Mouse (Mus musculus): ENCODE measurements at regions not wholly inside any gene's neighbourhood (a gene's known extent, or its start where the extent isn't known, plus 50 kb on each side); places are given as distances from the start of the nearest gene placed in this dataset.
A peak's percentile ranks its signal among the peaks of the same experiment; 100 is the strongest.

DNA sequence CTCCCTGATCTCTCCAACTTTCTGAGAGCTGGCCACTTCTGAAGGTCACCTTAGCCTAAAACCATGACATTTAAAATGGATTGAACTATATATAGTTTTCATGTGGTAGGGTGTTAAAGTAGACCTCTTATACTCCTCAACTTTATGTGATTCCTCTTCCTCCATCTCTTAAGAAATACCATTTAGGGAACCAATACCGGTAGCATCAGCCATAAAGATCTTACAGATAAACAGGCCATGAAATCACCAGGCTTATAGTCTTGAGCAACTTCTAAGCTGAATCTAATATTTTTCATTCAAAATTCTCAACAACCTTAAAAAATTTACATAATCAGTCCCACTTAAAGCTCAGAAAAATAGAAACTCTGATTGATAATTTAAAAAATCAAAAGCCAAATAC, 56.2 kb downstream of the Rpl36a-ps1 start:
- no peaks in the 10 kb centered on the region for H3K36me3 ChIP-seq
- H3K9me3 ChIP-seq: no peaks in the 10 kb centered on the region
- H3K4me1 ChIP-seq (replicated peaks): peaks cover 7% of the 10 kb centered on the region
- H3K27ac ChIP-seq: no peak overlapping the region
- 93% methylated on average over 1 of the region's 1 CpGs for WGBS
- no peak for DNase-seq (ENCODE audit: low spot score)
- H3K4me3 ChIP-seq: no peak overlapping the region
- no peaks in the 10 kb centered on the region for H3K27me3 ChIP-seq (ENCODE audit: insufficient read depth, poor library complexity, severe bottlenecking)

GRCm38 (mm10) chr14:98937373-98937772, 56.7 kb downstream of the Rpl36a-ps1 start:
- 89% methylated on average over 2 of the region's 2 CpGs for WGBS
- no peak for DNase-seq (ENCODE audit: low spot score)
- H3K27ac ChIP-seq: no peak overlapping the region
- no peaks in the 10 kb centered on the region for H3K9me3 ChIP-seq
- no peaks in the 10 kb centered on the region for H3K36me3 ChIP-seq
- peaks cover 12% of the 10 kb centered on the region for H3K4me1 ChIP-seq (replicated peaks)
- H3K27me3 ChIP-seq (ENCODE audit: insufficient read depth, poor library complexity, severe bottlenecking): no peaks in the 10 kb centered on the region
- H3K4me3 ChIP-seq: no peak overlapping the region

DNA sequence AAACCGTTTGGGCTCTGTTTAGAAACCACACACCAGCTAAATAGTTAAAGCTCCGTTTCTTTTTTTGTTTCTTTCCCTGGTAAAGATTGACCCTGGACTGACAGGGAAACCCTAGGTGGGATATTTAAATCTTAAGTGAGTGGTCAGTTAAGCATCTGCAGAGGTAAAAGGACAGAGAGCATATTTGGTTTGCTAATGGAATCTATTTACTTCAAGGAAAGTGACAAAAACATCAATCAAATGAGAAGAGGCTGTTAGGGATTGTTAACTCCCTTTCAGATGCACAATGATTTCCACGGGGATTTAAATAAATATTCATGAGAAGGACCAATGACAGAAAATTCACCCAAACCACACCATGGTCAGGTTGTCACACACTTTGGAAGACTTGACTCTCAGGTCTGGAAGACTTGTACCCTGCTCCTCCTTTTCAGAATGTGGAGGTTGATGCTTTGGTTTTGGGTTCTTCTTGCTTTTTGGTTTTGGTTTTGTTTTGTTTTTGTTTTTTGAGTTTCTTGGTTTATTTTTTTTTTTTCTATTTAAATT, 60.7 kb downstream of the Rpl36a-ps1 start:
- no peaks in the 10 kb centered on the region for H3K9me3 ChIP-seq
- H3K4me1 ChIP-seq (replicated peaks): peaks cover 12% of the 10 kb centered on the region
- H3K27me3 ChIP-seq (ENCODE audit: insufficient read depth, poor library complexity, severe bottlenecking): no peaks in the 10 kb centered on the region
- H3K27ac ChIP-seq: peak overlapping the region; percentile 23; the same call in 1 of the 2 replicates
- no peaks in the 10 kb centered on the region for H3K36me3 ChIP-seq
- no peak for DNase-seq (ENCODE audit: low spot score)
- H3K4me3 ChIP-seq: no peak overlapping the region
- WGBS: 9% methylated on average over 3 of the region's 3 CpGs

DNA sequence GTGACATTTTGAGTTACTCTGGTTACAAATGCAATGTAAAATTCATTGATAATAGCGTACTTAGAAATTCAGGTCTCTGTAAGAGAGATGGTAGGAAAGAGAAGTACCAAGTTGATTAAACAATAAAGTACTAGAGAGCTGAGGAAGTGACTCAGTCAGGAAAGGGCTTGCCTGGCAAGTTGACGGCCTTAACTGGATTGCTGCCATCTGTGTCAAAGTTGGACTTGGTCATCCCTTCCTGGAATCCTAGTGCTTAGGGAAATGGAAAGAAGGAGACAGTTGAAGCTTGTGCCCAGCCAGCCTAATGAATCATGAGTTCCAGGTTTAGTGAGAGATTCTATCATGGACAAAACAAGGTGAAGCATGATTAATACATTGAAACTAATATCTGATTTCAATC, 64.8 kb downstream of the Rpl36a-ps1 start:
- H3K27ac ChIP-seq: no peak overlapping the region
- no peak overlapping the region for H3K4me3 ChIP-seq
- no peaks in the 10 kb centered on the region for H3K27me3 ChIP-seq (ENCODE audit: insufficient read depth, poor library complexity, severe bottlenecking)
- DNase-seq (ENCODE audit: low spot score): no peak
- 84% methylated on average over 2 of the region's 2 CpGs for WGBS
- H3K9me3 ChIP-seq: no peaks in the 10 kb centered on the region
- peaks cover 12% of the 10 kb centered on the region for H3K4me1 ChIP-seq (replicated peaks)
- H3K36me3 ChIP-seq: no peaks in the 10 kb centered on the region

GRCm38 (mm10) chr14:98908234-98908633, 85.9 kb downstream of the Rpl36a-ps1 start:
- Histone ChIP-seq H3K4me1 (replicated peaks) (no peaks in the 10 kb centered on the region), H3K27ac (no peak overlapping the region), H3K27me3 (ENCODE audit: insufficient read depth, poor library complexity, severe bottlenecking) (no peaks in the 10 kb centered on the region), H3K9me3 (no peaks in the 10 kb centered on the region), H3K4me3 (no peak overlapping the region), H3K36me3 (no peaks in the 10 kb centered on the region)
- no peak for DNase-seq (ENCODE audit: low spot score)
- WGBS: 91% methylated on average over 5 of the region's 5 CpGs

DNA sequence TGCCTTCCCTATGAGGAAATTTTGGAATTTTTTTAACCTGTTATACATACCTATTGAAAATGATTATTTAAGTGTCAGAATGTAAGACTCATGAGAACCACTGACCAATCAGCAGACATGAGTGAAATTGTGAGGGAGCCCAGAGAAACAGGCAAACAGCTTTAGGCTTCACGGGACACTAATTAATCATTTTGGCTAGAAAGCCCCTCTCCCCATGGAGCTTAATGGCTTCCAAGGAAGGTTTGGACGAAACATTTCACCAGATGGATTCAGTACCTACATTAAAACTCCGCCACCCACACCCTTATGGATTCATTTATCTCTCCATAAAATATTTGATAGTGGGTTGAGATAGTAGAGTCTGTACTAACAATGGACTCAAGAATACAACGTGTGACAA, 95.2 kb downstream of the Rpl36a-ps1 start:
- no peaks in the 10 kb centered on the region for H3K36me3 ChIP-seq
- H3K4me1 ChIP-seq (replicated peaks): no peaks in the 10 kb centered on the region
- no peak for DNase-seq (ENCODE audit: low spot score)
- no peaks in the 10 kb centered on the region for H3K27me3 ChIP-seq (ENCODE audit: insufficient read depth, poor library complexity, severe bottlenecking)
- H3K27ac ChIP-seq: no peak overlapping the region
- 86% methylated on average over 4 of the region's 4 CpGs for WGBS
- H3K4me3 ChIP-seq: no peak overlapping the region
- no peaks in the 10 kb centered on the region for H3K9me3 ChIP-seq

DNA sequence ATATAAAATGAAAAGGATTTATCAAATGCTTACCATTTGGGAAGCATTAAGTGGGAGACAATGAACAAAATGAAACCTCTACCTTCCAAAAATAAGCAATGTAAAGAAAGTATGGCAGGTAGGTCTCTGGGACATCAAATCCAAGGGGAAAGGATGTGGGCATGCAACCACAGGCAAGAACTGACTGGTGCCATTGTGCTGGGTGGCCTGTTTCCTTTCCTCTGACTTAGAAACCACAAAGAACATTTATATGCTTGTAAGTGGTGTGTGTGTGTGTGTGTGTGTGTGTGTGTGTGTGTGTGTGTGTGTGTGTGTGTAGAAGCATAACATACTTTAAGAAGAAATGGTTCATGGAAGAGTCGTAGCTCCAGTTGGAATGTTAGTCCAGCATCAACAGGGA, 96.7 kb downstream of the Rpl36a-ps1 start:
- Histone ChIP-seq H3K9me3 (no peaks in the 10 kb centered on the region), H3K4me3 (no peak overlapping the region), H3K27ac (no peak overlapping the region), H3K4me1 (replicated peaks) (no peaks in the 10 kb centered on the region), H3K27me3 (ENCODE audit: insufficient read depth, poor library complexity, severe bottlenecking) (no peaks in the 10 kb centered on the region), H3K36me3 (no peaks in the 10 kb centered on the region)
- WGBS: 96% methylated on average over 1 of the region's 1 CpGs
- no peak for DNase-seq (ENCODE audit: low spot score)

- H3K4me1 ChIP-seq (replicated peaks): no peaks in the 10 kb centered on the region
- no peak overlapping the region for H3K27ac ChIP-seq
- H3K9me3 ChIP-seq: no peaks in the 10 kb centered on the region
- H3K36me3 ChIP-seq: no peaks in the 10 kb centered on the region
- DNase-seq (ENCODE audit: low spot score): no peak
- no peak overlapping the region for H3K4me3 ChIP-seq
- no peaks in the 10 kb centered on the region for H3K27me3 ChIP-seq (ENCODE audit: insufficient read depth, poor library complexity, severe bottlenecking)
- 92% methylated on average over 1 of the region's 1 CpGs for WGBS
Observed at GRCm38 (mm10) chr14:98895933-98896332, 98.2 kb downstream of the Rpl36a-ps1 start.

GRCm38 (mm10) chr14:98892670-98893069, 101.4 kb downstream of the Rpl36a-ps1 start:
- DNase-seq (ENCODE audit: low spot score): no peak
- 89% methylated on average over 3 of the region's 3 CpGs for WGBS

GRCm38 (mm10) chr14:98891252-98891947, 102.7 kb downstream of the Rpl36a-ps1 start:
- no peak for DNase-seq (ENCODE audit: low spot score)
- Histone ChIP-seq H3K27ac (no peak overlapping the region), H3K27me3 (ENCODE audit: insufficient read depth, poor library complexity, severe bottlenecking) (no peaks in the 10 kb centered on the region), H3K9me3 (no peaks in the 10 kb centered on the region), H3K4me3 (no peak overlapping the region), H3K36me3 (no peaks in the 10 kb centered on the region), H3K4me1 (replicated peaks) (no peaks in the 10 kb centered on the region)
- 83% methylated on average over 5 of the region's 5 CpGs for WGBS

More at GRCm38 (mm10) chr14:98892670-98893069, 101.4 kb downstream of the Rpl36a-ps1 start:
- Histone ChIP-seq H3K9me3 (no peaks in the 10 kb centered on the region), H3K27me3 (ENCODE audit: insufficient read depth, poor library complexity, severe bottlenecking) (no peaks in the 10 kb centered on the region), H3K36me3 (no peaks in the 10 kb centered on the region), H3K4me3 (no peak overlapping the region), H3K27ac (no peak overlapping the region), H3K4me1 (replicated peaks) (no peaks in the 10 kb centered on the region)

GRCm38 (mm10) chr14:98887588-98887987, 106.5 kb downstream of the Rpl36a-ps1 start:
- no peaks in the 10 kb centered on the region for H3K27me3 ChIP-seq (ENCODE audit: insufficient read depth, poor library complexity, severe bottlenecking)
- no peak overlapping the region for H3K27ac ChIP-seq
- no peaks in the 10 kb centered on the region for H3K36me3 ChIP-seq
- no peaks in the 10 kb centered on the region for H3K4me1 ChIP-seq (replicated peaks)
- WGBS: 89% methylated on average over 2 of the region's 2 CpGs
- H3K4me3 ChIP-seq: no peak overlapping the region
- DNase-seq (ENCODE audit: low spot score): no peak
- H3K9me3 ChIP-seq: no peaks in the 10 kb centered on the region

DNA sequence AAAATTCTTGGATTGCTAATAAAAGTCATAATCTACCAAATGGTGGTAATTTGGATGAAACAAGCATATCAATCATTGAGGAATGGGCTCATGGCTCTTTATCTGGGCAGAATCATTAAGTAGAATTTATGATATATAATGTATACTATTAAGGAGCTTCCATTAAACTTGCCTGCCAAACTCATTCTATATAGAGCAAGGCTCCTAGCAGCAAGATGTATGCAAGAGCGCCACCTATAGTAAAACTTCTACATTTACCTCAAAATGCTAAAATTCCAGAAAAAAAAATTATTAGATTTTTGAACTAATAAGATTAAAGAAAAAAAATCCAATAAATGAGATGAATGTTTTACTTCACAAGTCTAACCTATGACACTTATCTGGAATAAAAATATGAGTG, 107.1 kb downstream of the Rpl36a-ps1 start:
- H3K4me3 ChIP-seq: no peak overlapping the region
- no peaks in the 10 kb centered on the region for H3K36me3 ChIP-seq
- no peak overlapping the region for H3K27ac ChIP-seq
- H3K9me3 ChIP-seq: no peaks in the 10 kb centered on the region
- no peak for DNase-seq (ENCODE audit: low spot score)
- WGBS: 7% methylated on average over 1 of the region's 1 CpGs
- H3K27me3 ChIP-seq (ENCODE audit: insufficient read depth, poor library complexity, severe bottlenecking): no peaks in the 10 kb centered on the region
- no peaks in the 10 kb centered on the region for H3K4me1 ChIP-seq (replicated peaks)

DNA sequence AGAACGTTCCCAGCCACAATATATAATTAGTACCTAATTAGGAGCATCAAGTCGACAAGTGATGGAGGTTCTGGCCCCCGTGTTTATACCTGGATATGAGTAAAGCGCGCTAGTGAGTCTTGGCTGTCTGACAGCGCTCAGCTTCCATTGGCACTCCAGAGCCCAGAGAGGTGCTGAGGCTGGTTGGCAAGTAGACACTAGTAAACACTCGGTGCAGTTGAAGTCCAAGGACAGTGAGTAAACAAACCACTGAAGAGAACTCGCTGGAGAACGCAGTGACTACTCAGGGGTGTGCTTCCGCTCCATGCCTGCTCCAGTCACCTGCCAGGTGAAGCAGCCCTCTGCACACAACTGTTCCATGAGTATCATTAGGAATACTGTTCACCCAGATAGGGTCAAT, 111.5 kb downstream of the Rpl36a-ps1 start:
- Histone ChIP-seq H3K36me3 (no peaks in the 10 kb centered on the region), H3K4me3 (no peak overlapping the region), H3K27me3 (ENCODE audit: insufficient read depth, poor library complexity, severe bottlenecking) (no peaks in the 10 kb centered on the region), H3K9me3 (no peaks in the 10 kb centered on the region), H3K27ac (no peak overlapping the region), H3K4me1 (replicated peaks) (no peaks in the 10 kb centered on the region)
- DNase-seq (ENCODE audit: low spot score): no peak
- 91% methylated on average over 10 of the region's 10 CpGs for WGBS

- Histone ChIP-seq H3K4me3 (no peak overlapping the region), H3K4me1 (replicated peaks) (no peaks in the 10 kb centered on the region), H3K27ac (no peak overlapping the region), H3K36me3 (no peaks in the 10 kb centered on the region), H3K27me3 (ENCODE audit: insufficient read depth, poor library complexity, severe bottlenecking) (no peaks in the 10 kb centered on the region), H3K9me3 (no peaks in the 10 kb centered on the region)
- no peak for DNase-seq (ENCODE audit: low spot score)
- WGBS: 85% methylated on average over 3 of the region's 3 CpGs
Observed at GRCm38 (mm10) chr14:98877956-98878355, 116.2 kb downstream of the Rpl36a-ps1 start.

Data from hindbrain, embryonic 10.5 days (tissue).